10 mouse cellular contexts compared by ENCODE assay signal in genomic region chr8:70128435-70128834, GRCm38 (mm10). TPM values are rescaled to one million over a fixed set of nuclear protein-coding genes. Genes with fewer than 3 reads are reported as not detected.
DNase-seq lines count a peak whose midpoint lies in the region; ATAC-seq and TF ChIP-seq lines count a peak whose summit lies in the region.
"Had no signal": no experiment of that assay in that cellular context is flagged by ENCODE, and none has a peak within 500 bp of the region (broad histone marks: within the 10 kb centered on the region; RNA-seq: fewer than 3 reads in every experiment).

No protein-coding gene starts in this region.

- TF ChIP-seq CTCF in left cerebral cortex, adult 2 months (IDR thresholded peaks at IDR 0.05) = no peak
- TF ChIP-seq CTCF in gastrocnemius, adult 2 months (IDR thresholded peaks at IDR 0.05) = no peak

- no peak for ATAC-seq in megakaryocyte-erythroid progenitor cell, adult 5-6 weeks (replicated peaks; ENCODE audit: low FRiP score, low TSS enrichment, poor library complexity, severe bottlenecking)
- ATAC-seq in inflammation-experienced regulatory T-cells, adult 6 months = no peak

- H3K4me3 ChIP-seq in left cerebral cortex, adult 2 months = no peak overlapping the region
- H3K4me3 ChIP-seq in gastrocnemius, adult 2 months = no peak overlapping the region
- H3K4me3 ChIP-seq: stomach, embryonic 15.5 days had no signal

- DNase-seq in left cerebral cortex, adult 2 months (ENCODE audit: extremely low spot score in 1 of 2, low spot score in 2 of 2) = peak; percentile 47 to 65
- DNase-seq in left cerebral cortex, adult 8-10 months (ENCODE audit: low spot score in 2 of 2) = no peak
- DNase-seq in adrenal gland, adult 8-10 months = peak; percentile 34
- peak; percentile 80 for DNase-seq in gastrocnemius, adult 2 months
- peak; percentile 40 to 43 for DNase-seq in kidney, adult 8-10 months
- peak; percentile 59 for DNase-seq in ovary, postnatal 36 days (ENCODE audit: low spot score)

- intact Hi-C loops in left cerebral cortex, adult 2 months (cut with DNase I) = no loop called here
- intact Hi-C loops in gastrocnemius, adult 2 months (cut with DNase I) = no loop called here

- peak overlapping the region; percentile 66 for H3K27ac ChIP-seq in left cerebral cortex, adult 2 months
- peak overlapping the region; percentile 78 for H3K27ac ChIP-seq in gastrocnemius, adult 2 months
- H3K27ac ChIP-seq: stomach, embryonic 15.5 days had no signal

RNA-seq across cellular contexts. Expression of gene Nr2c2ap, which starts 2.7 kb away (rescaled TPM):
- total RNA-seq in left cerebral cortex, adult 2 months (2021) = 10 to 100 TPM; 20.7 to 22.0 TPM
- total RNA-seq in left cerebral cortex, adult 8-10 months (2022) = 10 to 100 TPM; 23.8 to 29.4 (median 26.5) TPM
- total RNA-seq in adrenal gland, adult 8-10 months (2022) = 10 to 100 TPM; 24.5 to 26.7 (median 25.1) TPM
- total RNA-seq in gastrocnemius, adult 2 months (2021) = 1 to 10 TPM; 4.3 to 6.5 TPM
- total RNA-seq in megakaryocyte-erythroid progenitor cell, adult 5-6 weeks (2014; fragmentation: Nextera tagmentation) = 41.3 and 47.8 TPM in 2 replicates
- total RNA-seq in megakaryocyte-erythroid progenitor cell, adult 5-6 weeks (2017) = 6.7 and 16.3 TPM in 2 replicates
- 10 to 100 TPM; 37.8 to 49.3 (median 40.1) TPM for polyA plus RNA-seq in inflammation-experienced regulatory T-cells, adult 6 months (2017; shearing (Covaris generic))

RNA-seq across cellular contexts. Expression of gene Ncan, which starts 7.8 kb away (rescaled TPM):
- total RNA-seq in left cerebral cortex, adult 2 months (2021) = 100 to 1,000 TPM; 175 to 186 TPM
- 100 to 1,000 TPM; 143 to 155 (median 147) TPM for total RNA-seq in left cerebral cortex, adult 8-10 months (2022)
- total RNA-seq in adrenal gland, adult 8-10 months (2022) = 1 to 10 TPM in 1 of 4 experiments, under 1 TPM in 3; 0.20 to 1.5 (median 0.36) TPM
- not detected for total RNA-seq in gastrocnemius, adult 2 months (2021)
- not detected in 2 replicates for total RNA-seq in megakaryocyte-erythroid progenitor cell, adult 5-6 weeks (2014; fragmentation: Nextera tagmentation)
- total RNA-seq in megakaryocyte-erythroid progenitor cell, adult 5-6 weeks (2017) = not detected in 2 replicates
- polyA plus RNA-seq in inflammation-experienced regulatory T-cells, adult 6 months (2017; shearing (Covaris generic)) = not detected

RNA-seq across cellular contexts. Expression of gene Rfxank, which starts 10.5 kb away (rescaled TPM):
- total RNA-seq in left cerebral cortex, adult 2 months (2021) = 10 to 100 TPM; 13.1 to 14.2 TPM
- total RNA-seq in left cerebral cortex, adult 8-10 months (2022) = 10 to 100 TPM; 15.1 to 19.6 (median 16.4) TPM
- 10 to 100 TPM; 15.9 to 24.7 (median 21.9) TPM for total RNA-seq in adrenal gland, adult 8-10 months (2022)
- 10 to 100 TPM in 1 of 2 experiments, 1 to 10 TPM in 1; 7.5 to 10.7 TPM for total RNA-seq in gastrocnemius, adult 2 months (2021)
- total RNA-seq in megakaryocyte-erythroid progenitor cell, adult 5-6 weeks (2014; fragmentation: Nextera tagmentation) = 5.6 and 10.7 TPM in 2 replicates
- total RNA-seq in megakaryocyte-erythroid progenitor cell, adult 5-6 weeks (2017) = 9.1 and 18.3 TPM in 2 replicates
- 10 to 100 TPM; 36.6 to 71.1 (median 66.0) TPM for polyA plus RNA-seq in inflammation-experienced regulatory T-cells, adult 6 months (2017; shearing (Covaris generic))

RNA-seq across cellular contexts. Expression of gene Borcs8, which starts 10.9 kb away (rescaled TPM):
- 10 to 100 TPM; 46.6 to 47.9 TPM for total RNA-seq in left cerebral cortex, adult 2 months (2021)
- total RNA-seq in left cerebral cortex, adult 8-10 months (2022) = 10 to 100 TPM; 36.6 to 48.0 (median 42.9) TPM
- 10 to 100 TPM; 49.9 to 65.3 (median 59.3) TPM for total RNA-seq in adrenal gland, adult 8-10 months (2022)
- total RNA-seq in gastrocnemius, adult 2 months (2021) = 10 to 100 TPM; 11.6 to 14.8 TPM
- total RNA-seq in megakaryocyte-erythroid progenitor cell, adult 5-6 weeks (2014; fragmentation: Nextera tagmentation) = 50.6 and 63.7 TPM in 2 replicates
- 28.6 and 44.9 TPM in 2 replicates for total RNA-seq in megakaryocyte-erythroid progenitor cell, adult 5-6 weeks (2017)
- 10 to 100 TPM; 83.2 to 86.8 (median 86.6) TPM for polyA plus RNA-seq in inflammation-experienced regulatory T-cells, adult 6 months (2017; shearing (Covaris generic))

RNA-seq across cellular contexts. Expression of gene Mef2b, which starts 11.1 kb away (rescaled TPM):
- under 1 TPM in 1 of 2 experiments, not detected in 1; 0.36 TPM for total RNA-seq in left cerebral cortex, adult 2 months (2021)
- total RNA-seq in left cerebral cortex, adult 8-10 months (2022) = under 1 TPM in 2 of 4 experiments, not detected in 2; 0.27 to 0.58 TPM
- 1 to 10 TPM in 2 of 4 experiments, under 1 TPM in 2; 0.70 to 1.4 (median 0.99) TPM for total RNA-seq in adrenal gland, adult 8-10 months (2022)
- under 1 TPM; 0.31 to 0.56 TPM for total RNA-seq in gastrocnemius, adult 2 months (2021)
- 0.46 and 0.92 TPM in 2 replicates for total RNA-seq in megakaryocyte-erythroid progenitor cell, adult 5-6 weeks (2014; fragmentation: Nextera tagmentation)
- not detected in 2 replicates for total RNA-seq in megakaryocyte-erythroid progenitor cell, adult 5-6 weeks (2017)
- 1 to 10 TPM in 1 of 3 experiments, under 1 TPM in 2; 0.29 to 2.2 (median 0.36) TPM for polyA plus RNA-seq in inflammation-experienced regulatory T-cells, adult 6 months (2017; shearing (Covaris generic))
- polyA plus RNA-seq: liver, embryonic 16.5 days had no signal

Comparison
In these comparisons a context has a peak if more than half of its experiments do, and no peak if none do; other contexts are left out.
1. DNase-seq: peak in left cerebral cortex, adult 2 months (2 of 2), adrenal gland, adult 8-10 months (single experiment), gastrocnemius, adult 2 months (single experiment), kidney, adult 8-10 months (2 of 2) and ovary, postnatal 36 days (single experiment); none in left cerebral cortex, adult 8-10 months (0 of 2).
2. RNA of gene Ncan, which starts 7.8 kb away (total RNA-seq): 175 to 186 TPM in left cerebral cortex, adult 2 months and 143 to 155 TPM in left cerebral cortex, adult 8-10 months; 0.20 to 1.5 TPM in adrenal gland, adult 8-10 months, not detected in gastrocnemius, adult 2 months and not detected in megakaryocyte-erythroid progenitor cell, adult 5-6 weeks; every median in the first group is over 10 times any median in the second.